Mouse (Mus musculus) kidney, adult 2 months (tissue): ENCODE data around the gene Mink1. TPM values are rescaled to one million over a fixed set of nuclear protein-coding genes. Genes with fewer than 3 reads are reported as not detected.

Experiments
- DNase-seq: peaks from one replicate; pipeline ENCODE4 v3.0.0; 2021
- H3K27ac ChIP-seq: fragments of 200-500 bp; 2 replicates; pipeline ENCODE4 v1.5.1; 2012; ENCODE audit warnings: low read depth, low read length, control low read depth, inconsistent platforms; ENCODE audit not compliant: insufficient read depth
- H3K27me3 ChIP-seq: fragments of 200-500 bp; replicated peaks from 2 replicates; pipeline ENCODE4 v1.6.1; 2012; ENCODE audit warnings: mild to moderate bottlenecking, moderate library complexity, low read length, inconsistent platforms; ENCODE audit not compliant: control insufficient read depth, insufficient read depth
- H3K36me3 ChIP-seq: fragments of 200-500 bp; 2 replicates; pipeline ENCODE4 v1.6.1; 2012; ENCODE audit warnings: mild to moderate bottlenecking, moderate library complexity, low read length, inconsistent platforms; ENCODE audit not compliant: control insufficient read depth, insufficient read depth
- H3K4me1 ChIP-seq: fragments of 200-500 bp; 2 replicates; pipeline ENCODE4 v1.6.1; 2011; ENCODE audit warnings: low read length; ENCODE audit not compliant: control insufficient read depth, insufficient read depth
- H3K4me3 ChIP-seq: fragments of 200-500 bp; 2 replicates; pipeline ENCODE4 v1.5.1; 2011; ENCODE audit warnings: mild to moderate bottlenecking, low read depth, low read length, control low read depth; ENCODE audit not compliant: insufficient read depth
- CTCF ChIP-seq: fragments of 200-500 bp; conservative IDR thresholded peaks from 2 replicates; pipeline ENCODE4 v1.5.1; 2011; ENCODE audit warnings: low read depth, mild to moderate bottlenecking, control low read depth, low read length, moderate library complexity, mixed read lengths; ENCODE audit not compliant: insufficient read depth, insufficient read length
- POLR2A ChIP-seq: fragments of 200-500 bp; IDR thresholded peaks from one replicate; pipeline ENCODE4 v1.6.1; 2011; ENCODE audit warnings: low read depth, low read length, control low read depth
- WGBS: fragments of 180-500 bp; shearing (Covaris S2); methylation state at CpG from one replicate; pipeline ENCODE4 v1.1.7; 2018; 5-methylcytosine and 5-hydroxymethylcytosine counted together
- polyA plus RNA-seq: library from polyadenylated mRNA; depleted of rRNA; stranded (reverse); fragments of >200 nt; gene quantifications from 2 replicates; pipeline ENCODE4 v1.2.3, GENCODE M21; 2012; rRNA removed

Mink1 gene
- polyA plus RNA-seq, 1 experiment: 73.1 TPM

DNA sequence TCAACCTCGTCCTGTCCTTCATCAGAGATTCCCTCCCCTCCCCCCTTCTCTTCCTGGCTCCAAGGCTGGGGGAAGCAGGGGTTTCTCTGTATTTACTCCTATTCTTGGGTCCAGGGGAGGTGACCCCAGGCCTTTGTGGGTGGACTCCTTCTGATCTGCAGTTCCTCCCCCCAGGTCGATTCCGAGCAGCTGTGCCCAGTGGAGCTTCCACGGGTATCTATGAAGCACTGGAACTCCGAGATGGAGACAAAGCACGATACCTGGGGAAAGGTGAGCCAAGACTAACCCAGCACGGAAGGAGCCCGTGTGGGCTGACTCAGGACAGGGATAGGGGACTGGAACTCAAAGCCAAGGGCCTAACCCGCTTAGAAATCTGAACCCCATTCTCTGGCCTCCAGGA lies 95.3 kb downstream of the Mink1 start:
- Histone ChIP-seq H3K4me1 (peaks cover 3% of the 10 kb centered on the region; the same call in 1 of the 2 replicates), H3K4me3 (no peak overlapping the region), H3K27me3 (no peaks in the 10 kb centered on the region), H3K27ac (no peak overlapping the region), H3K36me3 (no peaks in the 10 kb centered on the region)
- TF ChIP-seq POLR2A (no peak), CTCF (no peak)
- no peak for DNase-seq
- WGBS: 70% methylated on average over 9 of the region's 9 CpGs

GRCm38 (mm10) chr11:70658521-70658920 lies 95.8 kb downstream of the Mink1 start:
- no peak for DNase-seq
- Histone ChIP-seq H3K27me3 (no peaks in the 10 kb centered on the region), H3K4me1 (0 out of 2 replicates have a peak, but pooled peaks cover 2% of the 10 kb centered on the region), H3K36me3 (no peaks in the 10 kb centered on the region), H3K27ac (no peak overlapping the region), H3K4me3 (no peak overlapping the region)
- TF ChIP-seq CTCF: no peak
- TF ChIP-seq POLR2A: no peak
- 86% methylated on average over 5 of the region's 5 CpGs for WGBS

GRCm38 (mm10) chr11:70658942-70659341 lies 96.3 kb downstream of the Mink1 start:
- TF ChIP-seq POLR2A (no peak), CTCF (no peak)
- 83% methylated on average over 8 of the region's 8 CpGs for WGBS
- Histone ChIP-seq H3K4me3 (no peak overlapping the region), H3K36me3 (no peaks in the 10 kb centered on the region), H3K4me1 (0 out of 2 replicates have a peak, but pooled peaks cover 2% of the 10 kb centered on the region), H3K27me3 (no peaks in the 10 kb centered on the region), H3K27ac (no peak overlapping the region)
- DNase-seq: no peak

DNA sequence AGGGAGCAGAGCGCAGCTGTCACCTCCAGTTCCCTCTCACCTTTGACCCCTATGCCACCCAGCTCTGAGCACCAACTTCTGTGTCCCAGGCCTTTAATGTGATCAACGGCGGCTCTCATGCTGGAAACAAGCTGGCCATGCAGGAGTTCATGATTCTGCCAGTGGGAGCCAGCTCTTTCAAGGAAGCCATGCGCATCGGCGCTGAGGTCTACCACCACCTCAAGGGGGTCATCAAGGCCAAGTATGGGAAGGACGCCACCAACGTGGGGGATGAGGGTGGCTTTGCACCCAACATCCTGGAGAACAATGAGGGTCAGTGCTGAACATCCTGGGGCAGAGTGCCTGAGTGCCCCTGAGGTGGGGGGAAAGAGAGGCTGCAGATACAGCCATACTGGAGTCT lies 97.9 kb downstream of the Mink1 start:
- Histone ChIP-seq H3K27ac (no peak overlapping the region), H3K4me1 (0 out of 2 replicates have a peak, but pooled peaks cover 2% of the 10 kb centered on the region), H3K36me3 (peaks cover 7% of the 10 kb centered on the region; the same call in 1 of the 2 replicates), H3K27me3 (no peaks in the 10 kb centered on the region), H3K4me3 (no peak overlapping the region)
- DNase-seq: no peak
- no peak for TF ChIP-seq POLR2A
- WGBS: 82% methylated on average over 8 of the region's 8 CpGs

DNA sequence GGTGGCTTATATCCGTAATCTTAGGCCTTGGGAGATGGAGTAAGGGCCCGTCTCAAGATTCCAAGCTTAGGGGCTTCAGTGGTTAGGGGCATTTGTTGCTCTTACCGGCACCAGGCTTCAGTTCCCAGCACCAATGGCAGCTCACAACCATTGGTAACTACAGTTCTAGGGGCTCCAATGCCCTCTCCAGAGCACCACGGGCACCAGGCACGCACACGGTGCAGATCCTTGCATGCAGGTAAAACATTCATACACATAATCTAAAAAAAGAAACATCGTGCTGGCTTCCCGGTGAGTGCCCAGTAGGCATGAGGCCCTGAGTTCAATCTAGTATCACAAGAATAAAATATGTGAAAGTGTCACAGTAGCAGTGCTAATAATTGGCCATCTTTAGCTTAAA lies 100.4 kb downstream of the Mink1 start:
- Histone ChIP-seq H3K27me3 (no peaks in the 10 kb centered on the region), H3K27ac (no peak overlapping the region), H3K4me1 (peaks cover 5% of the 10 kb centered on the region; the same call in 1 of the 2 replicates), H3K4me3 (no peak overlapping the region), H3K36me3 (peaks cover 7% of the 10 kb centered on the region; the same call in 1 of the 2 replicates)
- TF ChIP-seq CTCF (no peak), POLR2A (no peak)
- no peak for DNase-seq
- WGBS: 90% methylated on average over 8 of the region's 8 CpGs

DNA sequence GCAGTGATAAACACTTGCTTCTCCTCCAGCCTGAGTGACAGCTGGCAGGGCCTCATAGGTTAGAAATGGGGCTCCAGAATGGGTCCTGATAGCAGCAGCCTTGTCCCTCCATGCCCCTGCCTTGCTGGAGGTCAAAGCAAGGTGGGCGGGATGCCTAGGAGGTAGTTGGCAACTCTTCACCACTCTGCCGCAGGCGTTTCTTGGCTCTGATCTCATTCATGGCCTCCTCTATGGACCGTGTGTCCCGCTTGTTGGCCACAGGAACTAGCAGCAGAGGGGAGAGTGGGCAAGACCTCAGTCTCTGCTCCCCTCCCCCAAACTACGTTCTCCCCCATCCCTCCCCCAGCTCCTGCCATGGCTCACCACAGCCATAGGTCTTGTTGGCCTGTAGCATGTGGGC lies 101.3 kb downstream of the Mink1 start:
- peaks cover 7% of the 10 kb centered on the region; the same call in 1 of the 2 replicates for H3K36me3 ChIP-seq
- TF ChIP-seq CTCF: no peak
- TF ChIP-seq POLR2A: no peak
- DNase-seq: no peak
- no peak overlapping the region for H3K27ac ChIP-seq
- H3K27me3 ChIP-seq: no peaks in the 10 kb centered on the region
- H3K4me1 ChIP-seq: peaks cover 5% of the 10 kb centered on the region; the same call in 1 of the 2 replicates
- H3K4me3 ChIP-seq: no peak overlapping the region
- 83% methylated on average over 6 of the region's 6 CpGs for WGBS

Other genes with a start within 250 kb of the Mink1 start
- gene Alox12e, start 240.3 kb upstream of the Mink1 start, polyA plus RNA-seq: 0.07 TPM in 1 of 2 replicates, not detected in the other
- 0.16 and 0.72 TPM in 2 replicates for gene Alox15, start 210.8 kb upstream of the Mink1 start, polyA plus RNA-seq
- 12.4 and 12.9 TPM in 2 replicates for gene Pelp1, start 152.8 kb upstream of the Mink1 start, polyA plus RNA-seq
- gene Arrb2, start 130.2 kb upstream of the Mink1 start, polyA plus RNA-seq: 30.2 and 33.7 TPM in 2 replicates
- 27.0 and 27.9 TPM in 2 replicates for gene Med11, start 111.0 kb upstream of the Mink1 start, polyA plus RNA-seq
- 11.6 and 12.4 TPM in 2 replicates for gene Zmynd15, start 103.4 kb upstream of the Mink1 start, polyA plus RNA-seq
- 99.3 and 103 TPM in 2 replicates for gene Cxcl16, start 102.9 kb upstream of the Mink1 start, polyA plus RNA-seq
- 0.31 TPM in 1 of 2 replicates, not detected in the other for gene Tm4sf5, start 57.6 kb upstream of the Mink1 start, polyA plus RNA-seq
- gene Vmo1, start 48.3 kb upstream of the Mink1 start, polyA plus RNA-seq: 0.15 TPM in 1 of 2 replicates, not detected in the other
- gene Gltpd2, start 43.7 kb upstream of the Mink1 start, polyA plus RNA-seq: 2.8 and 3.3 TPM in 2 replicates
- gene Psmb6, start 37.5 kb upstream of the Mink1 start, polyA plus RNA-seq: 335 and 398 TPM in 2 replicates
- gene Gm40193, start 29.9 kb upstream of the Mink1 start, polyA plus RNA-seq: not detected in 2 replicates
- gene Pld2, start 22.8 kb upstream of the Mink1 start, polyA plus RNA-seq: 16.6 and 18.0 TPM in 2 replicates
- gene 4930544D05Rik, start 53.0 kb downstream of the Mink1 start, polyA plus RNA-seq: 0.29 TPM in 1 of 2 replicates, not detected in the other
- gene Chrne, start 56.3 kb downstream of the Mink1 start, polyA plus RNA-seq: 0.86 and 1.0 TPM in 2 replicates
- gene Gp1ba, start 76.2 kb downstream of the Mink1 start, polyA plus RNA-seq: 0.03 TPM in 1 of 2 replicates, not detected in the other
- gene Rnf167, start 84.4 kb downstream of the Mink1 start, polyA plus RNA-seq: 118 and 123 TPM in 2 replicates
- 281 and 284 TPM in 2 replicates for gene Slc25a11, start 84.6 kb downstream of the Mink1 start, polyA plus RNA-seq
- 686 and 750 TPM in 2 replicates for gene Pfn1, start 91.8 kb downstream of the Mink1 start, polyA plus RNA-seq
- gene Eno3, start 94.3 kb downstream of the Mink1 start, polyA plus RNA-seq: 9.2 and 30.9 TPM in 2 replicates
- 44.6 and 59.8 TPM in 2 replicates for gene Spag7, start 106.5 kb downstream of the Mink1 start, polyA plus RNA-seq
- 23.6 and 28.7 TPM in 2 replicates for gene Camta2, start 125.2 kb downstream of the Mink1 start, polyA plus RNA-seq
- gene Inca1, start 137.3 kb downstream of the Mink1 start, polyA plus RNA-seq: 5.3 and 5.4 TPM in 2 replicates
- 91.0 and 94.9 TPM in 2 replicates for gene Kif1c, start 137.7 kb downstream of the Mink1 start, polyA plus RNA-seq
- 1.7 and 2.4 TPM in 2 replicates for gene Zfp3, start 201.3 kb downstream of the Mink1 start, polyA plus RNA-seq
- 1.7 and 2.4 TPM in 2 replicates for gene Scimp, start 249.7 kb downstream of the Mink1 start, polyA plus RNA-seq